In genomic region chr11:67526621-67527545, GRCm38 (mm10) we compare ENCODE assay signal across 8 mouse cellular contexts.
DNase-seq lines count a peak whose midpoint lies in the region; ATAC-seq and TF ChIP-seq lines count a peak whose summit lies in the region.

No protein-coding gene starts in this region.

- H3K27ac ChIP-seq in limb, embryonic 14.5 days (replicated peaks; ENCODE audit: low read depth, low read length) = no peak overlapping the region
- H3K27ac ChIP-seq in forebrain, embryonic 15.5 days (replicated peaks) = no peak overlapping the region

- H3K4me3 ChIP-seq in limb, embryonic 14.5 days (replicated peaks; ENCODE audit: low read length) = no peak overlapping the region
- no peak overlapping the region for H3K4me3 ChIP-seq in forebrain, embryonic 15.5 days

- H3K36me3 ChIP-seq in limb, embryonic 14.5 days (ENCODE audit: control insufficient read depth, insufficient read depth, low read length) = no peaks in the 10 kb centered on the region
- no peaks in the 10 kb centered on the region for H3K36me3 ChIP-seq in forebrain, embryonic 15.5 days

- no peaks in the 10 kb centered on the region for H3K9me3 ChIP-seq in limb, embryonic 14.5 days (ENCODE audit: control insufficient read depth, low read length)
- H3K9me3 ChIP-seq in forebrain, embryonic 15.5 days = no peaks in the 10 kb centered on the region

- H3K9ac ChIP-seq in limb, embryonic 14.5 days (ENCODE audit: low read depth, low read length, severe bottlenecking) = no peak overlapping the region
- H3K9ac ChIP-seq in forebrain, embryonic 15.5 days (replicated peaks) = no peak overlapping the region

- H3K4me1 ChIP-seq in limb, embryonic 14.5 days (ENCODE audit: control insufficient read depth, insufficient read depth, low read length) = peaks cover 9% of the 10 kb centered on the region
- H3K4me1 ChIP-seq in forebrain, embryonic 15.5 days = peaks cover 13% of the 10 kb centered on the region; the same call in 1 of the 2 replicates

- no peak for TF ChIP-seq POLR2A in limb, embryonic 14.5 days (IDR thresholded peaks at IDR 0.05; ENCODE audit: borderline replicate concordance, extremely low read depth, insufficient read depth, insufficient read length)

- peak; percentile 24 for DNase-seq in thymus, postnatal 14 days
- no peak for DNase-seq in thymus, postnatal 0 days (ENCODE audit: low spot score)
- peak; percentile 43 for DNase-seq in embryo, embryonic 11 days
- DNase-seq in heart, postnatal 25 days (ENCODE audit: low spot score) = peak; percentile 56
- peak; percentile 43 for DNase-seq in limb, embryonic 14.5 days (ENCODE audit: low spot score)
- DNase-seq in MN1 (ENCODE audit: low spot score) = no peak

- no peak overlapping the region for H3K4me2 ChIP-seq in limb, embryonic 14.5 days (replicated peaks; ENCODE audit: low read depth, low read length, severe bottlenecking)
- H3K4me2 ChIP-seq in forebrain, embryonic 15.5 days (replicated peaks) = no peak overlapping the region

- intact Hi-C loops in heart, postnatal 25 days (cut with DNase I) = no loop called here

- H3K27me3 ChIP-seq in limb, embryonic 14.5 days (ENCODE audit: control insufficient read depth, insufficient read depth, low read length) = no peaks in the 10 kb centered on the region
- no peaks in the 10 kb centered on the region for H3K27me3 ChIP-seq in forebrain, embryonic 15.5 days

- WGBS in limb, embryonic 14.5 days = 70% methylated on average over 12 of the region's 12 CpGs
- 80% methylated on average over 12 of the region's 12 CpGs for WGBS in forebrain, embryonic 15.5 days

- ATAC-seq in limb, embryonic 14.5 days (ENCODE audit: low FRiP score, low read depth) = no peak
- ATAC-seq in monocyte, adult 5-6 weeks (replicated peaks; ENCODE audit: insufficient number of reproducible peaks, low FRiP score, low TSS enrichment, poor library complexity, severe bottlenecking) = peak; percentile 94
- ATAC-seq in forebrain, embryonic 15.5 days (replicated peaks) = no peak

Comparison
In these comparisons a context has a peak if more than half of its experiments do, and no peak if none do; other contexts are left out.
1. DNase-seq: peak in thymus, postnatal 14 days (single experiment), embryo, embryonic 11 days (single experiment), heart, postnatal 25 days (single experiment) and limb, embryonic 14.5 days (single experiment); none in thymus, postnatal 0 days (single experiment) and MN1 (single experiment).